Comparison of ENCODE assay signal across 13 mouse cellular contexts in genomic region chr3:136383282-136383681, GRCm38 (mm10).
A peak's percentile ranks its signal among the peaks of the same experiment; 100 is the strongest.
DNase-seq lines count a peak whose midpoint lies in the region.
"Had no signal": no experiment of that assay in that cellular context is flagged by ENCODE, and none has a peak within 500 bp of the region (broad histone marks: within the 10 kb centered on the region; RNA-seq: fewer than 3 reads in every experiment).

No protein-coding gene starts in this region.

- DNase-seq in layer of hippocampus, adult 9-11 months = peak; percentile 37
- DNase-seq in layer of hippocampus, adult 9-10 months (ENCODE audit: low spot score) = no peak
- DNase-seq in A20 (ENCODE audit: low read depth, low spot score) = peak; percentile 69
- DNase-seq in B cell, adult 2 months = peak; percentile 5 to 8
- peak; percentile 16 to 39 for DNase-seq in right cerebral cortex, postnatal 36 days (ENCODE audit: low spot score in 2 of 2)
- no peak for DNase-seq in spleen, adult 12 weeks (ENCODE audit: low spot score)
- no peak for DNase-seq in thymus, postnatal 25 days
- DNase-seq: adrenal gland, postnatal 14 days; cerebellum, adult 9-10 months; kidney, adult 18-20 months; kidney, postnatal 10 days; lung, embryonic 14.5 days; thymus, postnatal 14 days had no signal

Comparison
In these comparisons a context has a peak if more than half of its experiments do, and no peak if none do; other contexts are left out.
1. DNase-seq: peak in layer of hippocampus, adult 9-11 months (single experiment), A20 (single experiment), B cell, adult 2 months (2 of 2) and right cerebral cortex, postnatal 36 days (2 of 2); none in layer of hippocampus, adult 9-10 months (single experiment), spleen, adult 12 weeks (single experiment) and thymus, postnatal 25 days (single experiment).